Mouse (Mus musculus): ENCODE measurements around the gene Lhfpl3. TPM values are rescaled to one million over a fixed set of nuclear protein-coding genes. Genes with fewer than 3 reads are reported as not detected.

Gene Lhfpl3
- polyA plus RNA-seq, 1 experiment, result 10.0 TPM

- no peak for DNase-seq (ENCODE audit: low read depth)
- TF ChIP-seq POLR2A (IDR thresholded peaks at IDR 0.05; ENCODE audit: borderline replicate concordance, extremely low read depth, insufficient read depth, insufficient read length, poor library complexity, severe bottlenecking) (no peak), CTCF (IDR thresholded peaks at IDR 0.05; ENCODE audit: borderline replicate concordance, extremely low read depth, insufficient read depth, insufficient read length) (no peak)
Measured at GRCm38 (mm10) chr5:23247784-23248183, 501.9 kb downstream of the Lhfpl3 start.

GRCm38 (mm10) chr5:23248303-23248702 lies 502.4 kb downstream of the Lhfpl3 start:
- no peak for DNase-seq (ENCODE audit: low read depth)
- TF ChIP-seq CTCF (IDR thresholded peaks at IDR 0.05; ENCODE audit: borderline replicate concordance, extremely low read depth, insufficient read depth, insufficient read length) (no peak), POLR2A (IDR thresholded peaks at IDR 0.05; ENCODE audit: borderline replicate concordance, extremely low read depth, insufficient read depth, insufficient read length, poor library complexity, severe bottlenecking) (no peak)

GRCm38 (mm10) chr5:23249896-23250875 lies 504.3 kb downstream of the Lhfpl3 start:
- peak; percentile 17 for DNase-seq (ENCODE audit: low read depth)
- TF ChIP-seq POLR2A (IDR thresholded peaks at IDR 0.05; ENCODE audit: borderline replicate concordance, extremely low read depth, insufficient read depth, insufficient read length, poor library complexity, severe bottlenecking) (no peak), CTCF (IDR thresholded peaks at IDR 0.05; ENCODE audit: borderline replicate concordance, extremely low read depth, insufficient read depth, insufficient read length) (no peak)

- peak; percentile 44 for DNase-seq (ENCODE audit: low read depth)
- peak; percentile 51; the same call in 1 of the 2 replicates for TF ChIP-seq CTCF (IDR thresholded peaks at IDR 0.05; ENCODE audit: borderline replicate concordance, extremely low read depth, insufficient read depth, insufficient read length)
- TF ChIP-seq POLR2A (IDR thresholded peaks at IDR 0.05; ENCODE audit: borderline replicate concordance, extremely low read depth, insufficient read depth, insufficient read length, poor library complexity, severe bottlenecking), result no peak
Measured at GRCm38 (mm10) chr5:23251462-23252224, 505.8 kb downstream of the Lhfpl3 start.

GRCm38 (mm10) chr5:23255816-23256418 lies 510.1 kb downstream of the Lhfpl3 start:
- TF ChIP-seq CTCF (IDR thresholded peaks at IDR 0.05; ENCODE audit: borderline replicate concordance, extremely low read depth, insufficient read depth, insufficient read length) (no peak), POLR2A (IDR thresholded peaks at IDR 0.05; ENCODE audit: borderline replicate concordance, extremely low read depth, insufficient read depth, insufficient read length, poor library complexity, severe bottlenecking) (no peak)
- DNase-seq (ENCODE audit: low read depth), result peak; percentile 4

GRCm38 (mm10) chr5:23273309-23273708 lies 527.5 kb downstream of the Lhfpl3 start:
- no peak for TF ChIP-seq CTCF (IDR thresholded peaks at IDR 0.05; ENCODE audit: borderline replicate concordance, extremely low read depth, insufficient read depth, insufficient read length)
- no peak for TF ChIP-seq POLR2A (IDR thresholded peaks at IDR 0.05; ENCODE audit: borderline replicate concordance, extremely low read depth, insufficient read depth, insufficient read length, poor library complexity, severe bottlenecking)

GRCm38 (mm10) chr5:23279364-23279763 lies 533.5 kb downstream of the Lhfpl3 start:
- TF ChIP-seq POLR2A (IDR thresholded peaks at IDR 0.05; ENCODE audit: borderline replicate concordance, extremely low read depth, insufficient read depth, insufficient read length, poor library complexity, severe bottlenecking), result no peak
- DNase-seq (ENCODE audit: low read depth), result no peak

More at GRCm38 (mm10) chr5:23273309-23273708, 527.5 kb downstream of the Lhfpl3 start:
- no peak for DNase-seq (ENCODE audit: low read depth)

GRCm38 (mm10) chr5:23284884-23285283 lies 539.0 kb downstream of the Lhfpl3 start:
- TF ChIP-seq CTCF (IDR thresholded peaks at IDR 0.05; ENCODE audit: borderline replicate concordance, extremely low read depth, insufficient read depth, insufficient read length), result peak; percentile 16; the same call in 1 of the 2 replicates
- no peak for TF ChIP-seq POLR2A (IDR thresholded peaks at IDR 0.05; ENCODE audit: borderline replicate concordance, extremely low read depth, insufficient read depth, insufficient read length, poor library complexity, severe bottlenecking)
- peak; percentile 78 for DNase-seq (ENCODE audit: low read depth)

- TF ChIP-seq CTCF (IDR thresholded peaks at IDR 0.05; ENCODE audit: borderline replicate concordance, extremely low read depth, insufficient read depth, insufficient read length) (no peak), POLR2A (IDR thresholded peaks at IDR 0.05; ENCODE audit: borderline replicate concordance, extremely low read depth, insufficient read depth, insufficient read length, poor library complexity, severe bottlenecking) (no peak)
- DNase-seq (ENCODE audit: low read depth), result no peak
Measured at GRCm38 (mm10) chr5:23289149-23289548, 543.3 kb downstream of the Lhfpl3 start.

Other genes with a start within 250 kb of the Lhfpl3 start
- gene Orc5, start 195.6 kb upstream of the Lhfpl3 start, polyA plus RNA-seq (2012; rRNA removed), result 4.7 and 10.1 TPM in 2 replicates

Data from brain, embryonic 14.5 days (tissue).